Mouse (Mus musculus): ENCODE data around the gene Auts2. TPM values are rescaled to one million over a fixed set of nuclear protein-coding genes. Genes with fewer than 3 reads are reported as not detected.

Gene Auts2
- polyA plus RNA-seq, 1 experiment from 2014 or later: 47.7 TPM

GRCm38 (mm10) chr5:132305354-132305934, 237.7 kb downstream of the Auts2 start:
- H3K9me3 ChIP-seq (ENCODE audit: control insufficient read depth, low read depth, low read length): no peaks in the 10 kb centered on the region
- H3K4me2 ChIP-seq (replicated peaks; ENCODE audit: low read depth, low read length): no peak overlapping the region
- H3K4me3 ChIP-seq (ENCODE audit: low read depth, low read length): no peak overlapping the region
- no peak for ATAC-seq (ENCODE audit: insufficient number of reproducible peaks, insufficient read depth, low FRiP score, low read depth)
- H3K27ac ChIP-seq (ENCODE audit: low read length): no peak overlapping the region
- H3K9ac ChIP-seq (replicated peaks; ENCODE audit: low read depth, low read length): no peak overlapping the region
- 42% methylated on average over 5 of the region's 5 CpGs for WGBS
- H3K36me3 ChIP-seq (ENCODE audit: control insufficient read depth, insufficient read depth, low read length): no peaks in the 10 kb centered on the region
- peaks cover 12% of the 10 kb centered on the region; the same call in 1 of the 2 replicates for H3K4me1 ChIP-seq (ENCODE audit: control insufficient read depth, insufficient read depth, low read length)
- H3K27me3 ChIP-seq (ENCODE audit: control insufficient read depth, insufficient read depth, low read length): no peaks in the 10 kb centered on the region

- no peaks in the 10 kb centered on the region for H3K9me3 ChIP-seq (ENCODE audit: control insufficient read depth, low read depth, low read length)
- no peak overlapping the region for H3K27ac ChIP-seq (ENCODE audit: low read length)
- H3K4me2 ChIP-seq (replicated peaks; ENCODE audit: low read depth, low read length): no peak overlapping the region
- H3K27me3 ChIP-seq (ENCODE audit: control insufficient read depth, insufficient read depth, low read length): no peaks in the 10 kb centered on the region
- H3K4me1 ChIP-seq (ENCODE audit: control insufficient read depth, insufficient read depth, low read length): peaks cover 12% of the 10 kb centered on the region; the same call in 1 of the 2 replicates
- ATAC-seq (ENCODE audit: insufficient number of reproducible peaks, insufficient read depth, low FRiP score, low read depth): no peak
- no peaks in the 10 kb centered on the region for H3K36me3 ChIP-seq (ENCODE audit: control insufficient read depth, insufficient read depth, low read length)
- no peak overlapping the region for H3K9ac ChIP-seq (replicated peaks; ENCODE audit: low read depth, low read length)
- WGBS: 87% methylated on average over 4 of the region's 4 CpGs
- H3K4me3 ChIP-seq (ENCODE audit: low read depth, low read length): no peak overlapping the region
Measured at GRCm38 (mm10) chr5:132302778-132303177, 240.4 kb downstream of the Auts2 start.

- Histone ChIP-seq H3K4me3 (ENCODE audit: low read depth, low read length) (no peak overlapping the region), H3K4me1 (ENCODE audit: control insufficient read depth, insufficient read depth, low read length) (peaks cover 11% of the 10 kb centered on the region; the same call in 1 of the 2 replicates), H3K4me2 (replicated peaks; ENCODE audit: low read depth, low read length) (no peak overlapping the region), H3K9ac (replicated peaks; ENCODE audit: low read depth, low read length) (no peak overlapping the region), H3K36me3 (ENCODE audit: control insufficient read depth, insufficient read depth, low read length) (no peaks in the 10 kb centered on the region), H3K27me3 (ENCODE audit: control insufficient read depth, insufficient read depth, low read length) (no peaks in the 10 kb centered on the region), H3K27ac (ENCODE audit: low read length) (no peak overlapping the region), H3K9me3 (ENCODE audit: control insufficient read depth, low read depth, low read length) (no peaks in the 10 kb centered on the region)
- no peak for ATAC-seq (ENCODE audit: insufficient number of reproducible peaks, insufficient read depth, low FRiP score, low read depth)
- 53% methylated on average over 4 of the region's 4 CpGs for WGBS
Measured at GRCm38 (mm10) chr5:132300794-132301193, 242.3 kb downstream of the Auts2 start.

GRCm38 (mm10) chr5:132299716-132300115, 243.4 kb downstream of the Auts2 start:
- no peaks in the 10 kb centered on the region for H3K27me3 ChIP-seq (ENCODE audit: control insufficient read depth, insufficient read depth, low read length)
- no peak for ATAC-seq (ENCODE audit: insufficient number of reproducible peaks, insufficient read depth, low FRiP score, low read depth)
- 84% methylated on average over 4 of the region's 4 CpGs for WGBS

GRCm38 (mm10) chr5:132298996-132299395, 244.1 kb downstream of the Auts2 start:
- Histone ChIP-seq H3K4me3 (ENCODE audit: low read depth, low read length) (no peak overlapping the region), H3K4me1 (ENCODE audit: control insufficient read depth, insufficient read depth, low read length) (no peaks in the 10 kb centered on the region), H3K27ac (ENCODE audit: low read length) (no peak overlapping the region), H3K36me3 (ENCODE audit: control insufficient read depth, insufficient read depth, low read length) (no peaks in the 10 kb centered on the region), H3K9me3 (ENCODE audit: control insufficient read depth, low read depth, low read length) (no peaks in the 10 kb centered on the region), H3K4me2 (replicated peaks; ENCODE audit: low read depth, low read length) (no peak overlapping the region), H3K27me3 (ENCODE audit: control insufficient read depth, insufficient read depth, low read length) (no peaks in the 10 kb centered on the region), H3K9ac (replicated peaks; ENCODE audit: low read depth, low read length) (no peak overlapping the region)
- ATAC-seq (ENCODE audit: insufficient number of reproducible peaks, insufficient read depth, low FRiP score, low read depth): no peak

More at GRCm38 (mm10) chr5:132299716-132300115, 243.4 kb downstream of the Auts2 start:
- H3K4me1 ChIP-seq (ENCODE audit: control insufficient read depth, insufficient read depth, low read length): peaks cover 4% of the 10 kb centered on the region; the same call in 1 of the 2 replicates
- no peak overlapping the region for H3K4me3 ChIP-seq (ENCODE audit: low read depth, low read length)
- no peaks in the 10 kb centered on the region for H3K36me3 ChIP-seq (ENCODE audit: control insufficient read depth, insufficient read depth, low read length)
- H3K9me3 ChIP-seq (ENCODE audit: control insufficient read depth, low read depth, low read length): no peaks in the 10 kb centered on the region
- no peak overlapping the region for H3K9ac ChIP-seq (replicated peaks; ENCODE audit: low read depth, low read length)
- H3K27ac ChIP-seq (ENCODE audit: low read length): no peak overlapping the region
- H3K4me2 ChIP-seq (replicated peaks; ENCODE audit: low read depth, low read length): no peak overlapping the region

- no peaks in the 10 kb centered on the region for H3K27me3 ChIP-seq (ENCODE audit: control insufficient read depth, insufficient read depth, low read length)
- H3K9me3 ChIP-seq (ENCODE audit: control insufficient read depth, low read depth, low read length): no peaks in the 10 kb centered on the region
- no peaks in the 10 kb centered on the region for H3K36me3 ChIP-seq (ENCODE audit: control insufficient read depth, insufficient read depth, low read length)
- H3K4me3 ChIP-seq (ENCODE audit: low read depth, low read length): no peak overlapping the region
- no peaks in the 10 kb centered on the region for H3K4me1 ChIP-seq (ENCODE audit: control insufficient read depth, insufficient read depth, low read length)
- ATAC-seq (ENCODE audit: insufficient number of reproducible peaks, insufficient read depth, low FRiP score, low read depth): no peak
- WGBS: 91% methylated on average over 7 of the region's 7 CpGs
- no peak overlapping the region for H3K4me2 ChIP-seq (replicated peaks; ENCODE audit: low read depth, low read length)
- no peak overlapping the region for H3K9ac ChIP-seq (replicated peaks; ENCODE audit: low read depth, low read length)
- H3K27ac ChIP-seq (ENCODE audit: low read length): no peak overlapping the region
Measured at GRCm38 (mm10) chr5:132297309-132297708, 245.8 kb downstream of the Auts2 start.

GRCm38 (mm10) chr5:132294469-132294868, 248.7 kb downstream of the Auts2 start:
- no peak overlapping the region for H3K4me2 ChIP-seq (replicated peaks; ENCODE audit: low read depth, low read length)
- no peak overlapping the region for H3K4me3 ChIP-seq (ENCODE audit: low read depth, low read length)
- ATAC-seq (ENCODE audit: insufficient number of reproducible peaks, insufficient read depth, low FRiP score, low read depth): no peak
- H3K36me3 ChIP-seq (ENCODE audit: control insufficient read depth, insufficient read depth, low read length): no peaks in the 10 kb centered on the region
- peaks cover 12% of the 10 kb centered on the region; the same call in 1 of the 2 replicates for H3K4me1 ChIP-seq (ENCODE audit: control insufficient read depth, insufficient read depth, low read length)
- 48% methylated on average over 3 of the region's 3 CpGs for WGBS
- no peak overlapping the region for H3K27ac ChIP-seq (ENCODE audit: low read length)
- H3K9ac ChIP-seq (replicated peaks; ENCODE audit: low read depth, low read length): no peak overlapping the region
- H3K9me3 ChIP-seq (ENCODE audit: control insufficient read depth, low read depth, low read length): no peaks in the 10 kb centered on the region
- H3K27me3 ChIP-seq (ENCODE audit: control insufficient read depth, insufficient read depth, low read length): no peaks in the 10 kb centered on the region

- no peak overlapping the region for H3K4me2 ChIP-seq (replicated peaks; ENCODE audit: low read depth, low read length)
- no peaks in the 10 kb centered on the region for H3K9me3 ChIP-seq (ENCODE audit: control insufficient read depth, low read depth, low read length)
- H3K36me3 ChIP-seq (ENCODE audit: control insufficient read depth, insufficient read depth, low read length): no peaks in the 10 kb centered on the region
- peaks cover 12% of the 10 kb centered on the region; the same call in 1 of the 2 replicates for H3K4me1 ChIP-seq (ENCODE audit: control insufficient read depth, insufficient read depth, low read length)
- H3K9ac ChIP-seq (replicated peaks; ENCODE audit: low read depth, low read length): no peak overlapping the region
- 67% methylated on average over 2 of the region's 2 CpGs for WGBS
- no peak for ATAC-seq (ENCODE audit: insufficient number of reproducible peaks, insufficient read depth, low FRiP score, low read depth)
- no peaks in the 10 kb centered on the region for H3K27me3 ChIP-seq (ENCODE audit: control insufficient read depth, insufficient read depth, low read length)
- no peak overlapping the region for H3K4me3 ChIP-seq (ENCODE audit: low read depth, low read length)
- H3K27ac ChIP-seq (ENCODE audit: low read length): no peak overlapping the region
Measured at GRCm38 (mm10) chr5:132292932-132293331, 250.2 kb downstream of the Auts2 start.

All from stomach, embryonic 14.5 days (tissue).